Mouse (Mus musculus) R1 (cell line): ENCODE results near the gene Slc25a20.
A peak's percentile ranks its signal among the peaks of the same experiment; 100 is the strongest.

Experiments used
- DNase-seq: peaks from one replicate; pipeline ENCODE4 v3.0.0-alpha.2; 2018; ENCODE audit warnings: low read depth, low spot score

Slc25a20 gene

DNA sequence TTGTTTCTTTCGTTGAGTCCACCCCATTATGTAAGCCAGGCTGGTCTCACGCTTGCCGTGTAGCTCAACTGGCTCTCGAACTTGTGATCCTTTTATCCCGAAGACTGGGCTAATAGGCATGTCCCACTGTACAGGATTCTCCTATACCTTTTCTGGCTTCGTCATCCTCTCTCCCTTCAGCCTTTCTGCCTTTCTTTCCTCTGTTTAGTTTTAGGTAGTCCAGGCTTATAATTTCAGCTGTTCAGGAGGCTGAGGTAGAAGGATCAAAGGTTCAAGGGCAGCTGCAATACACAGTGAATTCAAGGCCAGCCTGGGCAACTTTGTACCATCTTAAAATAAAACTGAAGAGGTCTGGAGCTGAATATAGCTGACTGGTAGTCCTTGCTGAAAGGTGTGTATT lies 25.3 kb downstream of the Slc25a20 start:
- DNase-seq = no peak

DNA sequence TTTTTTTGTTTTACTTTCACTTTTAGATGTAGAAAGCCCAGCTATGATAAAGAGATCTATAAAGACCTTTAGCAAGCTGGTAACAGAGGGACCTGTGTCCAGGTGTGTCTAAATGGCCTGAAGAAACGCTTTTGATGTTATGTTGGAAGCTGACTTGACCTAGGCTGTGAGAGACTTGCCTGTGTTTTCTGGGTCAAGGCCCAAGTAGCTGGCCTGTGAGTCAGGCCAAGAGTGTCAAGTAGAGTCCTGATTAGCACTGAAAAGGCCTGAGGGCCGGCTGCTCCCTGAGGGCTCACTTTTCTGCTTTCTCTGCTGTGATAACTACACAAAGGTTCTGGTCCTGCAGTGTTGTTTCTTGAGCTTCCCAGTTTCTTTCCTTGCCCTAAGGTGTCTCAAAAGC lies 25.8 kb downstream of the Slc25a20 start:
- no peak for DNase-seq

DNA sequence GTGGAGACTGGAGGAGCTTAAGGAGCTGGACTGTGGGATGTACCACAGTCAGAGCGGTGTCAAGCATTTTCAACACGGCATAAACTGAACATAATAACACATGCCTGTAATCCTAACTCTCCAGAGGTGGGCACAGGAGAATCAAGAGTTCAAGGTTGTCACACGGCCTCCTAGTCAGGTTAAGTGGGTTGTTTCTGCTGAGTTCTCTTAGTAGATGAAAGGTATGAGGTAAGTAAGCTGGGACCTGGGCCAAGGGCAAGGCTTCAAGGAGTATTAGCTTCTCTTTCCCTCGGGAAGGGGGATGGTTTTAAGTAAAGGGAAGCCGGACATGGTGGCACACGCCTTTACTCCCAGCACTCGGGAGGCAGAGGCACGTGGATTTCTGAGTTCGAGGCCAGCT lies 26.6 kb downstream of the Slc25a20 start:
- DNase-seq = no peak

DNA sequence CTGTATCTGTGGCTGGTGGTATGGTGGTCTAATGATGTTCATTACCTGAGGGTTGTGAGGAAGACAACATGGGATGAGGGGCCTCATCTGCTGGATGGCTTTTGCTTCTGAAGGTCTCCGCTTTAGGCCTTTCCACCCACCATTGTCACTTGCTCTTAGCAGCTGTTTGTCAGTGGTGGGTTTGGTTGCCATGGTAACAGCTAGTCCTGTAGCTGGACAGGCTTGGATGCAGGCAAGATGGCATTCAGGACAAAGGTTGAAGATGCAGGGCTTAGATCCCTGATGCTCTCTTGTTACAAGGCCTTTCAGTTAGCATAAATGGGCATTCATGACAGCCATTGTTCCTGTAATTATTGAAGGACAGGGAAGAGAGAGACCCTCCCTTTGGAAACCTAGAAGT lies 27.2 kb downstream of the Slc25a20 start, which contains the start of gene Prkar2a:
Prkar2a (plus strand) TSS at position 209 of the 400 bp plus-strand sequence.
- DNase-seq = peak; percentile 52

DNA sequence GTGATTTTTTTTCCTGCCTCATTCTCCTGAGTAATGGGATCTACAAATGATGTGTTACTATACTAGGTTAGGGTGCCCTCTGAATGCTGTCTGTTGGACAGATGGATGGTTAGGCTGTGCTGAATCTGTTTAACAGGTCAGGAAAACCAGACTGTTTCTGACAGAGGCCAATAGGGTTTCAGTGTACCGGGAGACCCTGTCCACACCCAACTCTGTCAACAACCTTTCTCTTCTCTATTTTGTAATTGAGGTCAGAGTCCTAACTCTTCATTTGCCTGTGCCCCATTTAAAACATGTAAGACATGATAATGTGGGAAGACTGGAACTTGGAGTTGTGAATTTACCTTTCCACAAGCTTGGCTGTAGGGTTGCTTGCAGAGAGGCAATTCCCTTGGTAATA lies 28.1 kb downstream of the Slc25a20 start:
- no peak for DNase-seq

DNA sequence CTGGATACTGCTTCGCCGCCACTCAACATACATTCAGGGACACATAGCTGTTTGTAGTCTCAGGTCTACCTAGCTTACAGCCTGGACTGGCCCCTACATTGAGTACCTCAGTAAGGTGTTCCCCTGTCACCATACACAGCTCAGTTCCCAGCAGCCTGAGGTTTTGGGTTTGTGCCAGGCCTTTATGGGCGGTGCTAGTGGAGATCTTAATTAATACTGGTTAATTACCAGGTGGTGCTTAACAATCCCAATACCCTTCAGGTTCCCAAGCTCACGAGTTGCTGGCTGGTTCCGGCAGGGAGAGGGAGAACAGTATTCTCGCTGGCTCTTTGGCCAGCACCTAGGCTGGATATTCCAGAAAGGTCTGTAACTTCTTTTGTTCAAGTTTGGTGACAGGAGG lies 29.0 kb downstream of the Slc25a20 start:
- DNase-seq = no peak

DNA sequence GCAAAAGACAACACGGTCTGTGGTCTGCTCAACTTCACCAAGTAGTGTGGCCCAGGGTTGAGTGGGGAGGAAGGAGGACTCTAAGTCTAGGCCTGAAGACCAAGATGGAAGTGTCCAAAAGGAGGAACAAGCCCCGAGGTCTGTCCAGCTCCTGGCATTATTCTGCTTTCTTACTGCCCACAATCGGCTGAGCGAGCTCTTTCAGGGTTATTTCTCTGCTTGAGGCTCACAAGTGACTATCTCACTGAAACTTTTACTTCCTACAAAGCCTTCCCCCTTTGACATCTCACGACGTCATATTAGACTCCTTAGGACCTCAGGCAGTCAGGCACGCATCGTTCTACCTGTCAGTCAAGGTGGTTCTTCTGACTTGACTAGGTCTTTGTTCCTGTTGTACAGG lies 29.5 kb downstream of the Slc25a20 start:
- no peak for DNase-seq

DNA sequence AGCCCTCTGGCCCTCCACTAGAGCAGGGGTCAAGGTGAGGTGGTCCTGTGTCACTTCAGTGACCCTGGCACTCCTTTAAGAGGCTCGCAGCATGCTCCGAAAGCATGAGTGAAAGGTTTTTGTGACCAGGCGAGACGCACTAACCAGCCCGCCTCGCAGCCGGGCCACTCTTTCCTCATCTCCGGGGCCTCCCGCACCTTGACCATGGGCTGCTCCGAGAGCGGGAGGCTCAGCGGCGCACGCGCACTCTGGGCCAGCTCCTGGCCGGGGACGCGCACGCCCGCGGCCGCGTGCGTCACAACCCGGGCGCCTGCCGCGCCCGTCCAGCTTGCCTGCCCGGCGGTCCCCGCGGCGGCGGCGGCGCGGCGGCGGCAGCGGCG lies 29.9 kb downstream of the Slc25a20 start:
- peak; percentile 79 for DNase-seq

DNA sequence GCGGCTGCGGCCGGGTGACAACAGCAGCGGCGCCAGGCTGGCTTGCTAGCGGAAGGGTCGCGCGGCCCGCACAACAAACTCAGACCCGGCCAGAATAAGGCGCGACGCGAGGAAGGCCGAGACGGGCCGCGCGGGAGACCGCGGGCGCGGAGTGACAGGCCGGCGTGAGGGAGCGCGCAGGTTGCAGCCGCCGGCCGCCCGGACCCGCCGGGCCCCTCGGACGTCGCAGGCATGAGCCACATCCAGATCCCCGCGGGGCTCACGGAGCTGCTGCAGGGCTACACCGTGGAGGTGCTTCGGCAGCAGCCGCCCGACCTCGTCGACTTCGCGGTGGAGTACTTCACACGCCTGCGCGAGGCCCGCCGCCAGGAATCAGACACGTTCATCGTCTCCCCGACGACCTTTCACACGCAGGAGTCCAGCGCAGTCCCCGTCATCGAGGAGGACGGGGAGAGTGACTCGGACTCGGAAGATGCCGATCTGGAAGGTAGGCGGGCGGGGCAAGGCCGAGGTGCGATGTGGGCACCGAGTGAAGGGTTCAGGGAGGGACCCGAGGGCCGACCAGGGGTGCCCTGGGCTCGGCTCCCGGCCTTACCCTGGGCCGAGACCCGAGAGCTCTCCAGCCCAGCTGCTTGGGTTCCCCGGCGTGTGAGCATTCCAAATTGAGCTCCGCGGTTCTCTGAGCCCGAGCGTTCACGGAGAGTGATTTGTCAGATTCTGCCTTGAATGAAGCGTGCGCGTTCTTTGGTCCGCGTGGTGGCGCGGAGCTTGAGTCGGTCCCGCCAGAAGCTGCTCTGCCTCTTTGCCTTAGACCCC lies 30.5 kb downstream of the Slc25a20 start:
- DNase-seq = peak; percentile 77

DNA sequence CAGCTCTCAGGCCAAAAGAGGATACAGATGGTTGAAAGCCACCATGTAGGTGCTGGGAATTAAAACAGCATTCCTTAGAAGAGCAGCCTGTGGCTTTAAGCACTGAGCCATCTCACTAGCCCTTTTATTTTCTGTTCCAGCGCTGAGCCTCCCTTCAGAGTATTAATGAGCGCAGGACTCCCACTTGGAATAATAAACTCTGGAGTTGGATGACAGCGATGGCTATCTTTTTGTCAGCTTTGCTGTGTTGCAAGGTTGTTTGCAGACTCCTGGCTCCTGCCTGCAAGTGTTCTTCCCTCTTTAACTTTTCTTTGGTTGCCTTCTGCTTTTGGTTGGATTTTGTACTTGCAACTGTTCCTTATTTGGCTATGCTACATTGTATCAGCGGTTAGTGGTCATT lies 32.1 kb downstream of the Slc25a20 start:
- DNase-seq = no peak

DNA sequence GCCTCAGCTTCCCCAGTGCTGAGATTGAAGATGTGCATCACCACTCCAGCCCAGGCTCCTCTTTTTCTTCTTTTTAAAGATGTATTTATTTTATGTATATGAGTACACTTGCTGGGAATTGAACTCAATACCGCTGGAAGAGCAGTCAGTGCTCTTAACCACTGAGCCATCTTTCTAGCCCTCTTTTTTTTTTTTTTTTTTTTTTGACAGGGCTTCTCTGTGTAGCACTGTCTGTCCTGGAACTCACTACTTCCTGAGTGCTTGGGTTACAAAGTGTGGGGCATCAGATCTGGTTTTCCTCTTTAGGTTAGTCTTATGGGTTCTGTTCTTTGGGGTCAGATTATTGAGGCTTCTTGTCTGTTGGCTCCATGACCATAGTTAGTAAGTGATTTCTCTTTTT lies 32.6 kb downstream of the Slc25a20 start:
- DNase-seq = no peak

DNA sequence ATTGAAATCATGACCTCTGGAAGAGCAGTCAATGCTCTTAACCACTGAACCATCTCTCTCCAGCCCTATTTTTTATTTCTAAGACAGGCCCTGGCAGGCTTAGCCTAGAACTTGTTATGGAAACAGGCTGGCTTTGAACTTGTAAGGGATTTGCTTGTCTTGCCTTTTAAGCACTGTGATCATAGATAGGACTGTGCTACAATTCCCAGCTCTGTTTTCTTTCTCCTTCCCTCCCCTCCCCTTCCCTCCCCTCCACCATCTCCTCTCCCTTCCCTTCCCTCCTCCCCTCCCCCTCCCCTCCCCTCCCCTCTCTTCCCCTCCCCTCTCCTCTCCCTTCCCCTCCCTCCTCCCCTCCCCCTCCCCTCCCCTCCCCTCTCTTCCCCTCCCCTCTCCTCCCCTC lies 40.6 kb downstream of the Slc25a20 start:
- peak; percentile 72 for DNase-seq

DNA sequence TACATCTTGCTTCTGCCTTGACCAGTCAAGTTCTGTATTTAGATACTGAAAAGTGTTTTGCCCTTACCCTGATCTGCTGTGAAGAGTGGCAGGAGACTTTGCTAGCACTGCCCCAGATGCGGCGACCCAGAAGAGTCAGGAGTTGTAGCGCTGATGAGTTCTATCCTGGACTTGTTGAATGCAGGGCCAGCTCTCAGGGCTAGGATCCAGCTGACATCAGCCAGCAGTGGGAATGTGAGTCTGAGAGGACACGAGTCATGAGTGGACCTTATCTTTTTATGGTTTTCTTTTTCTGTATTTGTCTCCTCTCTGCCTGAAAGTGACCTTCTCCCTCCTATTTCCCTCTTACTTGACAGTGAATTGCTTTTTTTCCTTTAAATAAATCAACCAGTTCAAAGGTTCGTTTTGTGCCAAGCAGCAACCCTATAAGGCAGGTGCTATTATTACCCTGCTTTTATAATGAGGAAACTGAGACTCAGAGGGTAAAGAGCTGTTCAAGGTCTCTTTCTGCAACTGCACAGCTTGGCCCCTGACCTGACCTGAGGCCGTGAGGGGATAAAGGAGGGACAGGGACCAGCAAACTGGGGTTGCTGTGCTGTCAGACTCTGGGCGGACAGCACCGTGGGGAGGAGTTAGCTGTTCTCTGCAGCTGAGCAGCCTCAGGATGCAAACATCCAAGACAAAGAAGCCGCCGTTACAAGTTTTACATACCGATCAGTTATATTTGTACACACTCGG lies 41.7 kb downstream of the Slc25a20 start:
- DNase-seq = peak; percentile 76

DNA sequence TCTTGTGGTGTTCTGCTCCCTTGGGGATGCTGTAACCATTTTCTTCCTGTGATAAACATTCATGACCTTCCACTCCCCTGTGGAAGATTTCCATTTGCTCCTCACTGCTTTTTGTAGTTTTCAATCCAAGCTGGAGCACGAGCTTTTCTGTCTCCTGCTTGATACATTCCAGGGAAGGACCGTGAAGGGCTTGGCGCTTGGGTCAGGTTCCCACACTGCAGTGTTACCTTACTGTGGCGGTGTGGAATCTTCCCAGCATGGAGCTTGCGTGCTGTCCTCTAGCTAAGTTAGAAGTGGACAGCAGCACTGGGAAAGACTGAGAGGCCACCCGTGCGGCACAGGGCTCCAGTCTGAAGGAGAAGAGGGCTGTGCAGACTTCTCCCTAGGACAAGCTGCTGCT lies 42.7 kb downstream of the Slc25a20 start:
- DNase-seq = no peak

DNA sequence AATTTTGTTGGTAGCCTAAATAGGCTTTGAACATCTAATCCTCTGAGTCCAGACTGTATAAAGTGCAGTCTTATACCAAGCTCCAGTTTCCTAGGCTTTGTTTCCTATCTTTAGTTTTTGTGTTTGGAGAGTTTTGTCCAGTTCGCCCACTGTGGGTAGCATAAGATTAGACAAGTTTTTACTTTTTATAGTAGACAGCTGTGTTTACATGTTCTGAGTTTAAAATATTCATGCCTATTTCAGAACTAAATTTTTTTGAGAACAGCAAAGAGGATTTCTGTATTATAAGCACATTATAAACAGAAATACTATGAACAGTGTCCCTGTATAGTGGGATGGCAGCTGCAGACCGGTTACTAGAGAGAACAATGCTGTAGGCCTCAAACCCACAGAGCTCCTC lies 45.3 kb downstream of the Slc25a20 start:
- no peak for DNase-seq

DNA sequence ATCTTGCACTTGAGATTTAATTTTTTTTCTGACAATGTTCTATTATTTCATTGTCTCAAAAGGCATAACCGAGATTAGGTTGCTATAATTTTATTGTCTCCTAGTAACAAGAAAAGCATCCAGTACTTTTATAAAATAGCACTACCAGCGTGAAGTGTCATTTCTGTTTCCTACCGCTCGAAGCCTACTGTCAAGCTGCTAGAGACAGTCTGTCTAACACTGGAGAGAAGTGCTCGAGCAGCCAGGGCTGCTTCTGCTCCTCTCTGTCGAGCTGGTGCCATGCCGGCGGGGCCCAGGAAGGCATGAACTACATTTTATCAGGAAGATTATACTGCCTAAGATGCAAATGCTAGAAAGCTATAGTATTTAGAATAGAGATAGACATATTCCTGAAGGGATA lies 46.9 kb downstream of the Slc25a20 start:
- no peak for DNase-seq

DNA sequence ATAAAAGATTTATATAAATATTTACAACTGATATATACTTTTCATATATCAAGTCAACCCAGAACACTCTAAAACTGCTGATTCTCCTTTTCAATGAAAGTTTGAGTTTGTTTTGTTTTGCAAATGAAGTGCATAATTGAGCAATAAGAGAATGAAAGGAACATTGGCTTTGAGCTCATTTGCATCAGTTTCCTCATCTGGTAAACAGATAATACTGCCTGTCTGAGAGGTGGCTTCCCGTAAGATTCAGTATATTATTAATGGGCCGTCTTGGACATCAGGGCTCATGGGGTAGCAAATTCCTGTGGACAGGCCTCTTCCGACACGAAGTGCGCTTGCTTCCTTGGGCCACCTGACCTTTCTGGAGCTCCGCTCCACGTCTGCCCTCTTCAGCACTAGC lies 48.9 kb downstream of the Slc25a20 start:
- peak; percentile 71 for DNase-seq

DNA sequence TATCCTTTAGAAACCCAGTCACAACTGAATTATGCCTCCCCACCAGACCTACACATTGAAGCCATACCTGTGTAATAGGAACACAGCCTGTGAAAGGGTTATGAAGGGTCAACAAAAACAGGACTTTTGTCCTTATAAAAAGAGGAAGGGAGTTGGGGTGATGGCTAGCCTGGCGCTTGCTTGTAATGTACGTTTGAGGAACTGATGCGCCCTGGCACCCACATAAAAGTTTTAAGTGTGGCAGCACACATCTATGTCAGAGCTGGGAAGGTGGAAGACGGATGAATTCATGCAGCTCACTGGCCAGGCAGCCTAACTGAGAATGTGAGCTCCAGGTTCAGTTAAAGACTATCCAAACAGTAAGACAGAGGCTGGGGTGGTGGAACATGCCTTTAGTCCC lies 54.3 kb downstream of the Slc25a20 start:
- no peak for DNase-seq

DNA sequence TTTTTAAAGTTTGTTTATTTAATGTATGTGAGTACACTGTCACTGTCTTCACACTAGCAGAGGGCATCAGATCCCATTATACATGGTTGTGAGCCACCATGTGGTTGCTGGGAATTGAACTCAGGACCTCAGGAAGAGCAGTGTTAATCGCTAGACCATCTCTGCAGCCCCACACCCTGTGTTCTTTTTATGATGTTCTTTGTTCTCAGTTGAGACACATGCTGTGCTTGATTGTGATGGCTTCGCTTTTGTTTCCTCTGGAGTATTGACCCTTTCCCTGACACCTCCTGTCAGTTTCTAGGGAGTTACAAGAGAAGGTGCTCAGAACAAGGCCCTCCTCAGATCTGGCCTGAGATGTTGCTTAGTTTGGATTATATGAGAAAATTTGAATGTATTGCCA lies 61.9 kb downstream of the Slc25a20 start:
- DNase-seq = peak; percentile 93

DNA sequence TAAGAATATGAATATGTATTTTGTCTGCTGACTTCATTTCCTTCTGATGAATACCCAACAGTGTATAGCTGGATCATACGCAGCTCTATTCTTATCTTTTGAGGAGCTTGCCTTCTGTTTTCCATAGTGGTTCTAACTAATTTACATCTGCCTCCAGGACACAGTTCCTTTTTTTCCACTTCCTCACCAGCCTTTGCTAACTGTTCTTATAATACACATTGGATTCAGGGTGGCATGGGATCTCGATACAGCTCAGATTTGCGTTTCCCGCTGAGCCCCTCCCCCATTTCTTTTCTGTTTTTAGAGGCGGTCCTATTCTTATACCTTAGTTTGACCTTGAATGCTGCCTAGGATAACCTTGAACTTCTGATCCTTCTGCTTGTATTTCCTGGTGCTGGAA lies 64.2 kb downstream of the Slc25a20 start:
- peak; percentile 81 for DNase-seq

DNA sequence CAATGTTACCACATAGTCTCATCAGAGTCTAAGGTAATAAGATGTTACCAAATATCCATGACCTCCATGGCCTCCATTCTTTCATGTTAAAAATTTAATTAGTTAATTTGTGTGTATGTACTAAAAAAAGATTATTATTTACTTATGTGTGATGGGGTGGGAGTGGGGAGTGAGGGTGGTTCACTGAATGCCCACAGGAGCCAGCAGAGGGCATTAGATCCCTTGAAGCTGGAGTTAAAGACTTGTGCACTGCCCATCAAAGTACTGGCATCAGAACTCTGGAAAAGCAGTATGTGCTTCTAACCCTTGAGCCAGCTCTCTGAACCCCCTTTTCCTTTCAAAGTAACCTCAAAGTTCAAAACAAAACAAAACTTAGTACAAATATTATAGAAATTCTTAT lies 67.2 kb downstream of the Slc25a20 start:
- DNase-seq = no peak

DNA sequence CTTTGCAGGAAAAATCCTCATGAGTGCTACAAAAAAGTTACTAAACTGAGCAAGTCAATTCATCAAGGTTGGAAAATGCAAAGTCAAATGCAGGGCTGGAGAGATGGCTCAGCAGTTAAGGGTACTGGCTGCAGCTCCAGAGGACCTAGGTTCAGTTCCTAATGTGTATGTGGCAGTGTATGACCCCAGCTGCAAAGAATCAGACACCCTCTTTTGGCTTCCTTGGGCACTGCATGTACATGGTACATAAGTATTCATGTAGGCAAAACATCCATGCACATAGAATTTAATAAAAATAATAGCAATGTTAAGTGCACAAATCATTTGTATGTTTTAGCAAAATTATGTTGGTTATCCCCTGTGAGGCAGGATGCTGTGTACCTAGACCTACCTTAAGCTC lies 70.6 kb downstream of the Slc25a20 start:
- DNase-seq = no peak
